Mouse (Mus musculus) forebrain, embryonic 10.5 days (tissue): ENCODE data around the gene Krtap6-1. TPM values are rescaled to one million over a fixed set of nuclear protein-coding genes. Genes with fewer than 3 reads are reported as not detected.
"Not testable (repeated sequence)": the region's sequence is repeated elsewhere in the genome, so short reads cannot be mapped to it uniquely, and the experiment has no call there.

Experiments used
- DNase-seq: peaks from one replicate; pipeline ENCODE4 v3.0.0-alpha.2; 2017; ENCODE audit warnings: low spot score; ENCODE audit errors: extremely low spot score
- H3K27ac ChIP-seq: fragments of 300-500 bp; sonication (generic); 2 replicates; pipeline ENCODE4 v1.5.1; 2016; ENCODE audit warnings: mild to moderate bottlenecking
- H3K27me3 ChIP-seq: fragments of 300-500 bp; sonication (generic); 2 replicates; pipeline ENCODE4 v1.6.1; 2016; ENCODE audit warnings: mild to moderate bottlenecking; ENCODE audit not compliant: poor library complexity, severe bottlenecking
- H3K36me3 ChIP-seq: fragments of 300-500 bp; sonication (generic); replicated peaks from 2 replicates; pipeline ENCODE4 v1.6.1; 2016; ENCODE audit warnings: mild to moderate bottlenecking, moderate library complexity
- H3K4me1 ChIP-seq: fragments of 300-500 bp; sonication (generic); 2 replicates; pipeline ENCODE4 v1.6.1; 2016
- H3K4me3 ChIP-seq: fragments of 300-500 bp; sonication (generic); 2 replicates; pipeline ENCODE4 v1.5.1; 2016; ENCODE audit warnings: mild to moderate bottlenecking, moderate library complexity
- H3K9me3 ChIP-seq: fragments of 300-500 bp; sonication (generic); 2 replicates; pipeline ENCODE4 v1.6.1; 2016; ENCODE audit warnings: mild to moderate bottlenecking, moderate library complexity
- WGBS: fragments of 180-500 bp; shearing (Covaris S2); methylation state at CpG from one replicate; pipeline ENCODE4 v1.1.7; 2016; 5-methylcytosine and 5-hydroxymethylcytosine counted together
- polyA plus RNA-seq: library from polyadenylated mRNA; unstranded; fragments of >200 nt; fragmentation: Nextera tagmentation; extraction: Ambion mirVana; gene quantifications from 2 replicates; pipeline ENCODE4 v1.2.1, GENCODE M21; 2016

Gene Krtap6-1
- not detected in 2 replicates for polyA plus RNA-seq

DNA sequence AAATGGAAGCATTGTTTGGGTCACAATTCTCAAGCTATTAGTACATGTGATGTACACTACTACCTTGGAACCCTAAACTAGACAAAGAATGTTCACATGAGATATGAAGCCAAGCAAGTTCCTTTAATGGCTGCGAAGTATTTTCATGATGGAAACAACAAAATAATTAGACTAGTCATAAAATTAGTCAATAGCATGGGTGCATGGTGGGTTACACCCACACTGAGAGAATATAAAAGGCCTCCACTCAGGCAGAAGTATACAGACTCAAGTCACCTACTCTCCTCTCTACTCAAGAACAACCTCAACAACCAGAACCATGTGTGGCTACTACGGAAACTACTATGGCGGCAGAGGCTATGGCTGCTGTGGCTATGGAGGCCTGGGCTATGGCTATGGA lies at the start of gene Krtap6-1:
Gene Krtap6-1, plus strand, starts transcription at position 301 of the 400 bp plus-strand sequence.
- not testable (repeated sequence) for H3K4me1 ChIP-seq, H3K36me3 ChIP-seq, H3K4me3 ChIP-seq, H3K27me3 ChIP-seq, DNase-seq, H3K27ac ChIP-seq, H3K9me3 ChIP-seq
- WGBS, result 91% methylated on average over 3 of the region's 3 CpGs

DNA sequence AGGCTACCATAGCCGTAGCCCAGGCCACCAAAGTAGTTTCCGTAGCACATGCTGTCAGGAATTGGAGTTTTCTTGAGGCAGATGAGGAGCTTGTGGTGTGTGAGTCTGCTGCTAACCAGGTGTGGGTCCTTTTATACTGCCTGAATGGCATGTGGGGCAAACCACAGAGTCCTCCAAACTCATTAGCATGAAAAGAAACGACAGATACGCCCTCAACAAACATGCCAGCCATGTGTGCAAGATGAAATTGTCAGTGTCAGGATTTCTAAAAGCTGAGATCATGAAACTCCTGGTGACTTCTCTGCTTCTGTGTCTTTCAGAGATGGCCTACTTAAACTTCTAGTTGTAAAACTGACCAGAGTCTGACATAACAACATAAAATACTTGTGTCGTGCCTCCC lies 20.8 kb upstream of the Krtap6-1 start, which contains the start of gene Krtap22-2:
Gene Krtap22-2, minus strand, starts transcription at position 101 of the 400 bp plus-strand sequence.
- Histone ChIP-seq H3K9me3 (no peaks in the 10 kb centered on the region), H3K27me3 (no peaks in the 10 kb centered on the region), H3K36me3 (no peaks in the 10 kb centered on the region), H3K4me3 (no peak within 1 kb of the TSS), H3K4me1 (no peaks in the 10 kb centered on the region), H3K27ac (no peak within 1 kb of the TSS)
- DNase-seq, result no peak
- 89% methylated on average over 5 of the region's 5 CpGs for WGBS

DNA sequence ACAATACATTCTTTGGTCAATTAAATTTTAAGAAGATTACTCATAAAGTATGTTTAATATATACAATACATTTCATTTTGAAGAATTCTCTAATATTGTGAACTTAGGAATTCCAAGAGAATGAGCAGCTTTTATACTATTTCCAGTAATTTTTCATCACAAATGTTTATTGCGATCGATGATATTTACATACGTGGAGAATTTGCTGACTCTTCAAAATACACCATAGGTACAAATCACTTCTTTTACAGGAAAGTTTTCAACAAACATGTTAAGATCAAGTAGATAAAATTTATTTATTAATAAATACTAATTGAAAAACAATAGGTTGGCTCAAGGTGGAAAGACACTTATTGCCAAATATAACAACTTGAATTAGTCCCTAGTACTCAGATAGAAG lies 17.5 kb upstream of the Krtap6-1 start:
- Histone ChIP-seq H3K27ac (no peak overlapping the region), H3K27me3 (no peaks in the 10 kb centered on the region), H3K36me3 (no peaks in the 10 kb centered on the region), H3K9me3 (no peaks in the 10 kb centered on the region), H3K4me3 (no peak overlapping the region), H3K4me1 (no peaks in the 10 kb centered on the region)
- 94% methylated on average over 3 of the region's 3 CpGs for WGBS
- DNase-seq, result no peak

DNA sequence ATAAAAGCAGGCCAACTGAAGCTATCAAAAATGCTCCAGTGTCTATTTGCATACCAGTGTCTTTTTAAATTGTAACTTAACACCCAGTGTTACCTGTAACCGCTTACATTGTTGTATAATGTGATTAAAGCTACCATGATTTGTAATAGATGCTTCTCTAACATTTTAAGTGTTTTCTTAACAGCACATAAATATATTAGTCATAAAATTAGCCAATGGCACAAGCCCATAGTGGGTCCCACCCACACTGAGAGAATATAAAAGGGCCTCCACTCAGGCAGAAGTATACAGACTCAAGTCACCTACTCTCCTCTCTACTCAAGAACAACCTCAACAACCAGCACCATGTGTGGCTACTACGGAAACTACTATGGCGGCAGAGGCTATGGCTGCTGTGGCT lies 16.5 kb upstream of the Krtap6-1 start, which contains the start of gene Gm10229:
Gene Gm10229, plus strand, starts transcription at position 301 of the 400 bp plus-strand sequence.
- not testable (repeated sequence) for H3K27me3 ChIP-seq, DNase-seq, H3K4me1 ChIP-seq, H3K27ac ChIP-seq, H3K9me3 ChIP-seq, H3K4me3 ChIP-seq, H3K36me3 ChIP-seq
- 89% methylated on average over 3 of the region's 3 CpGs for WGBS

DNA sequence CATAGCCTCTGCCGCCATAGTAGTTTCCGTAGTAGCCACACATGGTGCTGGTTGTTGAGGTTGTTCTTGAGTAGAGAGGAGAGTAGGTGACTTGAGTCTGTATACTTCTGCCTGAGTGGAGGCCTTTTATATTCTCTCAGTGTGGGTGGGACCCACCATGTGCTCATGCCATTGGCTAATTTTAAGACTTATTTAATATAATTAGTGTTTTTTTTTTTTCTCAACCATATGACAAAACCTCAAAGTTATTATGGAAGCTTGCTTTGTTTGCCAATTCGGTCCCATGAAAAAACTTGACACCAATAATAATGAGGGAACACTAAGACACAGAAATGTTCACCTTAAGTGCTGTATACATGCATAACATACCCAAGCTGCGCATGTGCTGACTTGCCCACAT lies 9.9 kb downstream of the Krtap6-1 start, which contains the start of gene Gm10228:
Gene Gm10228, minus strand, starts transcription at position 101 of the 400 bp plus-strand sequence.
- WGBS, result 90% methylated on average over 2 of the region's 4 CpGs

DNA sequence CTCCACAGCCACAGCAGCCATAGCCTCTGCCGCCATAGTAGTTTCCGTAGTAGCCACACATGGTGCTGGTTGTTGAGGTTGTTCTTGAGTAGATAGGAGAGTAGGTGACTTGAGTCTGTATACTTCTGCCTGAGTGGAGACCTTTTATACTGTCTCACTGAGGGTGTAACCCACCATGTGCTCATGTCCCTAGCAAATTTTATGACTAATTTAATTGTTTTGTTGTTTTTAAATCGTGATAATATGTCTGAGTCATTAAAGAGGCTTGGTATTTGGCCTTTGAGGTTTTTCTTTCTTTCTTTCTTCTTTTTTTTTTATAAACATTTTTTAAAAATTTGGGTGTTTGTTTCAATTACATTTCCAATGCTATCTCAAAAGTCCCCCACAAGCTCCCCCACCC lies 16.3 kb downstream of the Krtap6-1 start, which contains the start of gene Krtap6-5:
Gene Krtap6-5, minus strand, starts transcription at position 101 of the 400 bp plus-strand sequence.
- no peaks in the 10 kb centered on the region for H3K36me3 ChIP-seq
- H3K4me3 ChIP-seq, result no peak within 1 kb of the TSS
- no peaks in the 10 kb centered on the region for H3K27me3 ChIP-seq
- H3K27ac ChIP-seq, result no peak within 1 kb of the TSS
- H3K4me1 ChIP-seq, result no peaks in the 10 kb centered on the region
- 88% methylated on average over 3 of the region's 3 CpGs for WGBS
- DNase-seq, result no peak
- no peaks in the 10 kb centered on the region for H3K9me3 ChIP-seq

More for the DNA sequence above, 9.9 kb downstream of the Krtap6-1 start, which contains the start of gene Gm10228:
- not testable (repeated sequence) for H3K4me1 ChIP-seq, H3K36me3 ChIP-seq, H3K27ac ChIP-seq, H3K4me3 ChIP-seq, H3K27me3 ChIP-seq, DNase-seq, H3K9me3 ChIP-seq

DNA sequence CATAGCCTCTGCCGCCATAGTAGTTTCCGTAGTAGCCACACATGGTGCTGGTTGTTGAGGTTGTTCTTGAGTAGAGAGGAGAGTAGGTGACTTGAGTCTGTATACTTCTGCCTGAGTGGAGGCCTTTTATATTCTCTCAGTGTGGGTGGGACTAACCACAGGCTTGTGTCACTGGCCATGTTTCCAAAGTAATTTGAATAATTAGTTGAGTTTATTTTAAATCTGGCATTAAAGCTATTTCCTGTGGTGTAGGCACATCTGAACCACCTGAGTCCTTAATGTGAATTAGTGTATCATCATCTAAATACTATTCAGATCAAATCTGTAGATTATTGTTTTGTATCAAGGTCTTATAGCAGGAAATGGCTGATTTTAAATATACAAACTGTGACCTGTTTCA lies 32.4 kb downstream of the Krtap6-1 start, which contains the start of gene 1110025L11Rik:
Gene 1110025L11Rik, minus strand, starts transcription at position 101 of the 400 bp plus-strand sequence.
- not testable (repeated sequence) for H3K4me1 ChIP-seq, H3K36me3 ChIP-seq, H3K9me3 ChIP-seq, H3K27me3 ChIP-seq, H3K27ac ChIP-seq, H3K4me3 ChIP-seq, DNase-seq
- no CpG with 5 or more reads among the region's 2 CpGs for WGBS

DNA sequence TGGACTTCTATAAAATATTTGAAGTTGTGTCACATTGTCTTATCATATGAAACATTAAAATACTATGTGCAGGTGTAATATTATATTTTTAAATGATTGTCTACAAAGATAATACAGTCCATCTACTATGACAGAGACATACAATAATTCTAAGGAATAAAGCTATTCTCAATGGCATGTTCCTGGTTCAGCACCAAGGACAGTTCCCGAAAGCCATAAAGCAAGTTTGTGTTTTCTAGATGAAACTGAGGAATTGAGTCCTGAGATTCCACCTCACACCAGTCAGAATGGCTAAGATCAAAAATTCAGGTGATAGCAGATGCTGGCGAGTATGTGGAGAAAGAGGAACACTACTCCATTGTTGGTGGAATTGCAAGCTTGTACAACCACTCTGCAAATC lies 39.5 kb downstream of the Krtap6-1 start:
- not testable (repeated sequence) for H3K4me1 ChIP-seq, H3K27ac ChIP-seq, H3K36me3 ChIP-seq, H3K4me3 ChIP-seq, DNase-seq, H3K27me3 ChIP-seq, H3K9me3 ChIP-seq
- WGBS, result 67% methylated on average over 2 of the region's 2 CpGs

Other genes with a start within 250 kb of the Krtap6-1 start
- not detected in 2 replicates for gene Gm20741, start 219.5 kb upstream of the Krtap6-1 start, polyA plus RNA-seq
- gene Krtap15, start 211.5 kb upstream of the Krtap6-1 start, polyA plus RNA-seq, result not detected in 2 replicates
- not detected in 2 replicates for gene Krtap14, start 205.6 kb upstream of the Krtap6-1 start, polyA plus RNA-seq
- not detected in 2 replicates for gene Krtap19-1, start 162.3 kb upstream of the Krtap6-1 start, polyA plus RNA-seq
- not detected in 2 replicates for gene Krtap19-2, start 157.4 kb upstream of the Krtap6-1 start, polyA plus RNA-seq
- not detected in 2 replicates for gene Krtap19-3, start 153.7 kb upstream of the Krtap6-1 start, polyA plus RNA-seq
- not detected in 2 replicates for gene Krtap19-4, start 146.6 kb upstream of the Krtap6-1 start, polyA plus RNA-seq
- gene Krtap19-5, start 135.2 kb upstream of the Krtap6-1 start, polyA plus RNA-seq, result not detected in 2 replicates
- gene Krtap19-9b, start 99.4 kb upstream of the Krtap6-1 start, polyA plus RNA-seq, result not detected in 2 replicates
- gene Krtap16-3, start 68.8 kb upstream of the Krtap6-1 start, polyA plus RNA-seq, result not detected in 2 replicates
- not detected in 2 replicates for gene Krtap22-2, start 20.9 kb upstream of the Krtap6-1 start, polyA plus RNA-seq
- gene Gm10229, start 16.4 kb upstream of the Krtap6-1 start, polyA plus RNA-seq, result not detected in 2 replicates
- gene Gm10228, start 9.8 kb downstream of the Krtap6-1 start, polyA plus RNA-seq, result not detected in 2 replicates
- not detected in 2 replicates for gene Krtap6-5, start 16.2 kb downstream of the Krtap6-1 start, polyA plus RNA-seq
- gene 1110025L11Rik, start 32.3 kb downstream of the Krtap6-1 start, polyA plus RNA-seq, result not detected in 2 replicates
- gene Krtap6-3, start 52.3 kb downstream of the Krtap6-1 start, polyA plus RNA-seq, result not detected in 2 replicates
- not detected in 2 replicates for gene Gm6358, start 109.2 kb downstream of the Krtap6-1 start, polyA plus RNA-seq
- not detected in 2 replicates for gene Gm10061, start 119.4 kb downstream of the Krtap6-1 start, polyA plus RNA-seq
- not detected in 2 replicates for gene Gm9789, start 126.3 kb downstream of the Krtap6-1 start, polyA plus RNA-seq
- gene Gm7735, start 137.8 kb downstream of the Krtap6-1 start, polyA plus RNA-seq, result not detected in 2 replicates
- not detected in 2 replicates for gene 1110057P08Rik, start 143.0 kb downstream of the Krtap6-1 start, polyA plus RNA-seq
- gene Krtap20-2, start 174.2 kb downstream of the Krtap6-1 start, polyA plus RNA-seq, result not detected in 2 replicates